Mouse (Mus musculus) embryonic facial prominence, embryonic 13.5 days (tissue): ENCODE measurements around the gene Zfp317. TPM values are rescaled to one million over a fixed set of nuclear protein-coding genes. Genes with fewer than 3 reads are reported as not detected.

ENCODE experiments used
- polyA plus RNA-seq: library from polyadenylated mRNA; unstranded; fragments of >200 nt; fragmentation: Nextera tagmentation; extraction: Ambion mirVana; gene quantifications from 2 replicates; pipeline ENCODE4 v1.2.1, GENCODE M21; 2015

The Zfp317 gene
- polyA plus RNA-seq, 1 experiment from 2014 or later = 28.5 TPM

Other genes starting within 250 kb of the Zfp317 start
- gene Olfr847, start 243.4 kb upstream of the Zfp317 start, polyA plus RNA-seq = not detected in 2 replicates
- not detected in 2 replicates for gene Olfr849, start 181.8 kb upstream of the Zfp317 start, polyA plus RNA-seq
- not detected in 2 replicates for gene Olfr850, start 143.9 kb upstream of the Zfp317 start, polyA plus RNA-seq
- gene Olfr851, start 128.8 kb upstream of the Zfp317 start, polyA plus RNA-seq = not detected in 2 replicates
- not detected in 2 replicates for gene Olfr853, start 81.0 kb upstream of the Zfp317 start, polyA plus RNA-seq
- not detected in 2 replicates for gene Olfr854, start 54.7 kb upstream of the Zfp317 start, polyA plus RNA-seq
- gene Olfr855, start 39.5 kb upstream of the Zfp317 start, polyA plus RNA-seq = 0.54 TPM in 1 of 2 replicates, not detected in the other
- gene Olfr857, start 87.3 kb downstream of the Zfp317 start, polyA plus RNA-seq = not detected in 2 replicates
- gene Olfr58, start 158.2 kb downstream of the Zfp317 start, polyA plus RNA-seq = not detected in 2 replicates
- gene Olfr859, start 182.8 kb downstream of the Zfp317 start, polyA plus RNA-seq = not detected in 2 replicates
- not detected in 2 replicates for gene Olfr860, start 227.6 kb downstream of the Zfp317 start, polyA plus RNA-seq